In genomic region chr13:55508531-55508930, GRCm38 (mm10) we compare ENCODE assay signal across 26 mouse cellular contexts. TPM values are rescaled to one million over a fixed set of nuclear protein-coding genes. Genes with fewer than 3 reads are reported as not detected.
DNase-seq lines count a peak whose midpoint lies in the region; ATAC-seq and TF ChIP-seq lines count a peak whose summit lies in the region.
"Had no signal": no experiment of that assay in that cellular context is flagged by ENCODE, and none has a peak within 500 bp of the region (broad histone marks: within the 10 kb centered on the region; RNA-seq: fewer than 3 reads in every experiment).

No protein-coding gene starts in this region.

- no peak for DNase-seq in forebrain, embryonic 10.5 days (ENCODE audit: extremely low spot score, low spot score)
- DNase-seq in forebrain, embryonic 14.5 days (ENCODE audit: low spot score) = no peak
- peak; percentile 91 for DNase-seq in heart, adult 11 months
- DNase-seq in heart, postnatal 14 days = no peak
- DNase-seq in stomach, postnatal 0 days (ENCODE audit: low spot score) = no peak
- no peak for DNase-seq in adrenal gland, postnatal 36 days
- DNase-seq: adrenal gland, adult 8-10 months; cerebellum, adult 11-12 months; cerebellum, adult 8-10 months; cerebellum, postnatal 36 days; gastrocnemius, postnatal 14 days; heart, adult 2 months; heart, postnatal 4 days; kidney, adult 18-20 months had no signal

- peaks cover 39% of the 10 kb centered on the region for H3K4me1 ChIP-seq in forebrain, embryonic 10.5 days
- peaks cover 25% of the 10 kb centered on the region for H3K4me1 ChIP-seq in forebrain, embryonic 14.5 days (ENCODE audit: control insufficient read depth, insufficient read depth, low read length)
- peaks cover 90% of the 10 kb centered on the region for H3K4me1 ChIP-seq in megakaryocyte, embryonic 14.5 days
- peaks cover 14% of the 10 kb centered on the region for H3K4me1 ChIP-seq in stomach, postnatal 0 days (replicated peaks; ENCODE audit: control insufficient read depth, insufficient read depth)

- H3K27me3 ChIP-seq in forebrain, embryonic 10.5 days (ENCODE audit: poor library complexity, severe bottlenecking) = no peaks in the 10 kb centered on the region
- no peaks in the 10 kb centered on the region for H3K27me3 ChIP-seq in forebrain, embryonic 14.5 days (replicated peaks; ENCODE audit: control insufficient read depth, insufficient read depth, low read length)
- no peaks in the 10 kb centered on the region for H3K27me3 ChIP-seq in megakaryocyte, embryonic 14.5 days (replicated peaks)
- H3K27me3 ChIP-seq in stomach, postnatal 0 days (ENCODE audit: control insufficient read depth, insufficient read depth, low read length) = no peaks in the 10 kb centered on the region
- H3K27me3 ChIP-seq: embryonic facial prominence, embryonic 13.5 days had no signal

- WGBS in forebrain, embryonic 10.5 days = 89% methylated on average over 10 of the region's 10 CpGs
- 92% methylated on average over 10 of the region's 10 CpGs for WGBS in forebrain, embryonic 14.5 days
- WGBS in stomach, postnatal 0 days = 86% methylated on average over 10 of the region's 10 CpGs

- no peak for TF ChIP-seq CTCF in stomach, postnatal 0 days (IDR thresholded peaks at IDR 0.05; ENCODE audit: low read depth)

- no peaks in the 10 kb centered on the region for H3K9me3 ChIP-seq in forebrain, embryonic 10.5 days
- no peaks in the 10 kb centered on the region for H3K9me3 ChIP-seq in forebrain, embryonic 14.5 days (replicated peaks; ENCODE audit: control insufficient read depth, low read length)
- no peaks in the 10 kb centered on the region for H3K9me3 ChIP-seq in megakaryocyte, embryonic 14.5 days
- H3K9me3 ChIP-seq in stomach, postnatal 0 days (ENCODE audit: control insufficient read depth, low read length) = no peaks in the 10 kb centered on the region
- H3K9me3 ChIP-seq: embryonic facial prominence, embryonic 10.5 days; embryonic facial prominence, embryonic 13.5 days; heart, embryonic 10.5 days had no signal

- ATAC-seq in forebrain, embryonic 14.5 days = no peak
- no peak for ATAC-seq in megakaryocyte, adult 5-6 weeks (ENCODE audit: poor library complexity, severe bottlenecking)
- no peak for ATAC-seq in stomach, postnatal 0 days (ENCODE audit: low FRiP score, low TSS enrichment)
- ATAC-seq: activated CD4-positive, CD25-positive, alpha-beta regulatory T cell, adult 4 months; forebrain, embryonic 16.5 days; inflammation-experienced regulatory T-cells, adult 6 months; intestine, embryonic 16.5 days had no signal

- TF ChIP-seq EP300 in stomach, postnatal 0 days (optimal IDR thresholded peaks at IDR 0.05) = no peak

- intact Hi-C loops in heart, postnatal 14 days (cut with DNase I) = no loop called here

- H3K4me2 ChIP-seq in forebrain, embryonic 14.5 days (ENCODE audit: low read length) = no peak overlapping the region
- no peak overlapping the region for H3K4me2 ChIP-seq in stomach, postnatal 0 days (replicated peaks; ENCODE audit: low read depth)
- H3K4me2 ChIP-seq: embryonic facial prominence, embryonic 13.5 days; hindbrain, embryonic 14.5 days had no signal

- H3K36me3 ChIP-seq in forebrain, embryonic 10.5 days (replicated peaks) = peaks cover 75% of the 10 kb centered on the region
- peaks cover 59% of the 10 kb centered on the region for H3K36me3 ChIP-seq in forebrain, embryonic 14.5 days (ENCODE audit: control insufficient read depth, insufficient read depth, low read length)
- H3K36me3 ChIP-seq in megakaryocyte, embryonic 14.5 days (replicated peaks; ENCODE audit: low read length) = peaks cover 89% of the 10 kb centered on the region
- H3K36me3 ChIP-seq in stomach, postnatal 0 days (ENCODE audit: control insufficient read depth, insufficient read depth, low read length) = peaks cover 38% of the 10 kb centered on the region

- H3K9ac ChIP-seq in forebrain, embryonic 14.5 days (ENCODE audit: low read length) = no peak overlapping the region
- H3K9ac ChIP-seq in stomach, postnatal 0 days (ENCODE audit: low read length) = no peak overlapping the region
- H3K9ac ChIP-seq: embryonic facial prominence, embryonic 13.5 days; hindbrain, embryonic 14.5 days had no signal

- H3K4me3 ChIP-seq in forebrain, embryonic 10.5 days = no peak overlapping the region
- H3K4me3 ChIP-seq in forebrain, embryonic 14.5 days (ENCODE audit: low read depth, low read length) = no peak overlapping the region
- H3K4me3 ChIP-seq in megakaryocyte, embryonic 14.5 days (replicated peaks) = peak overlapping the region; percentile 50
- no peak overlapping the region for H3K4me3 ChIP-seq in stomach, postnatal 0 days (ENCODE audit: low read depth, low read length)
- H3K4me3 ChIP-seq: embryonic facial prominence, embryonic 10.5 days; embryonic facial prominence, embryonic 13.5 days; erythroblast, embryonic 14.5 days; heart, adult 2 months; heart, embryonic 10.5 days had no signal

- 0 out of 2 replicates have a peak overlapping the region, but pooled peaks have one; percentile 27 for H3K27ac ChIP-seq in forebrain, embryonic 10.5 days
- no peak overlapping the region for H3K27ac ChIP-seq in forebrain, embryonic 14.5 days (ENCODE audit: low read depth, low read length)
- 0 out of 2 replicates have a peak overlapping the region, but pooled peaks have one; percentile 13 for H3K27ac ChIP-seq in stomach, postnatal 0 days (replicated peaks)
- H3K27ac ChIP-seq: embryonic facial prominence, embryonic 10.5 days; embryonic facial prominence, embryonic 13.5 days; heart, adult 2 months; heart, embryonic 10.5 days; hindbrain, embryonic 14.5 days; hindbrain, postnatal 0 days had no signal

RNA-seq across cellular contexts. Expression of gene Pdlim7, which starts 4.9 kb away (rescaled TPM):
- 200 and 209 TPM in 2 replicates for polyA plus RNA-seq in forebrain, embryonic 10.5 days (2016; fragmentation: Nextera tagmentation; extraction: Ambion mirVana)
- 124 and 127 TPM in 2 replicates for polyA plus RNA-seq in forebrain, embryonic 14.5 days (2014; fragmentation: Nextera tagmentation; extraction: Ambion mirVana)
- 10 to 100 TPM; 52.3 to 56.6 TPM for total RNA-seq in heart, postnatal 14 days (2021)
- 681 and 731 TPM in 2 replicates for polyA plus RNA-seq in megakaryocyte, embryonic 14.5 days (2012; ENCODE audit: insufficient read depth, low replicate concordance)
- total RNA-seq in megakaryocyte, adult 5-6 weeks (2015) = 23.8 and 25.9 TPM in 2 replicates
- 9.4 and 12.4 TPM in 2 replicates for total RNA-seq in megakaryocyte, adult 5-6 weeks (2017)
- polyA plus RNA-seq in stomach, postnatal 0 days (2015; fragmentation: Nextera tagmentation; extraction: Ambion mirVana) = 174 and 193 TPM in 2 replicates
- 10 to 100 TPM; 15.2 to 23.9 TPM for total RNA-seq in adrenal gland, postnatal 36 days (2021)

RNA-seq across cellular contexts. Expression of gene Dok3, which starts 20.6 kb away (rescaled TPM):
- 3.3 and 4.2 TPM in 2 replicates for polyA plus RNA-seq in forebrain, embryonic 10.5 days (2016; fragmentation: Nextera tagmentation; extraction: Ambion mirVana)
- 1.4 and 2.9 TPM in 2 replicates for polyA plus RNA-seq in forebrain, embryonic 14.5 days (2014; fragmentation: Nextera tagmentation; extraction: Ambion mirVana)
- total RNA-seq in heart, postnatal 14 days (2021) = 1 to 10 TPM; 1.9 to 2.3 TPM
- 35.5 and 98.6 TPM in 2 replicates for polyA plus RNA-seq in megakaryocyte, embryonic 14.5 days (2012; ENCODE audit: insufficient read depth, low replicate concordance)
- total RNA-seq in megakaryocyte, adult 5-6 weeks (2015) = 73.6 and 80.6 TPM in 2 replicates
- total RNA-seq in megakaryocyte, adult 5-6 weeks (2017) = 81.2 and 88.6 TPM in 2 replicates
- 1.0 and 1.3 TPM in 2 replicates for polyA plus RNA-seq in stomach, postnatal 0 days (2015; fragmentation: Nextera tagmentation; extraction: Ambion mirVana)
- 1 to 10 TPM; 2.3 to 4.6 TPM for total RNA-seq in adrenal gland, postnatal 36 days (2021)

RNA-seq across cellular contexts. Expression of gene Dbn1, which starts 20.6 kb away (rescaled TPM):
- 346 and 355 TPM in 2 replicates for polyA plus RNA-seq in forebrain, embryonic 10.5 days (2016; fragmentation: Nextera tagmentation; extraction: Ambion mirVana)
- 396 and 523 TPM in 2 replicates for polyA plus RNA-seq in forebrain, embryonic 14.5 days (2014; fragmentation: Nextera tagmentation; extraction: Ambion mirVana)
- 10 to 100 TPM; 27.0 to 27.3 TPM for total RNA-seq in heart, postnatal 14 days (2021)
- 1.8 and 5.0 TPM in 2 replicates for polyA plus RNA-seq in megakaryocyte, embryonic 14.5 days (2012; ENCODE audit: insufficient read depth, low replicate concordance)
- 0.18 TPM in 1 of 2 replicates, not detected in the other for total RNA-seq in megakaryocyte, adult 5-6 weeks (2015)
- 0.57 and 2.9 TPM in 2 replicates for total RNA-seq in megakaryocyte, adult 5-6 weeks (2017)
- 39.3 and 40.4 TPM in 2 replicates for polyA plus RNA-seq in stomach, postnatal 0 days (2015; fragmentation: Nextera tagmentation; extraction: Ambion mirVana)
- total RNA-seq in adrenal gland, postnatal 36 days (2021) = 10 to 100 TPM; 16.0 to 18.0 TPM

RNA-seq across cellular contexts. Expression of gene Ddx41, which starts 27.9 kb away (rescaled TPM):
- polyA plus RNA-seq in forebrain, embryonic 10.5 days (2016; fragmentation: Nextera tagmentation; extraction: Ambion mirVana) = 96.5 and 98.2 TPM in 2 replicates
- 72.0 and 75.7 TPM in 2 replicates for polyA plus RNA-seq in forebrain, embryonic 14.5 days (2014; fragmentation: Nextera tagmentation; extraction: Ambion mirVana)
- total RNA-seq in heart, postnatal 14 days (2021) = 10 to 100 TPM; 14.4 to 14.8 TPM
- 49.7 and 52.6 TPM in 2 replicates for polyA plus RNA-seq in megakaryocyte, embryonic 14.5 days (2012; ENCODE audit: insufficient read depth, low replicate concordance)
- total RNA-seq in megakaryocyte, adult 5-6 weeks (2015) = 16.2 and 20.9 TPM in 2 replicates
- total RNA-seq in megakaryocyte, adult 5-6 weeks (2017) = 41.4 and 56.6 TPM in 2 replicates
- 24.2 and 25.6 TPM in 2 replicates for polyA plus RNA-seq in stomach, postnatal 0 days (2015; fragmentation: Nextera tagmentation; extraction: Ambion mirVana)
- 10 to 100 TPM; 47.3 to 51.7 TPM for total RNA-seq in adrenal gland, postnatal 36 days (2021)

RNA-seq across cellular contexts. Expression of gene Prr7, which starts 44.5 kb away (rescaled TPM):
- polyA plus RNA-seq in forebrain, embryonic 10.5 days (2016; fragmentation: Nextera tagmentation; extraction: Ambion mirVana) = 0.75 and 0.88 TPM in 2 replicates
- 6.7 and 7.4 TPM in 2 replicates for polyA plus RNA-seq in forebrain, embryonic 14.5 days (2014; fragmentation: Nextera tagmentation; extraction: Ambion mirVana)
- 1 to 10 TPM in 1 of 2 experiments, under 1 TPM in 1; 0.81 to 1.6 TPM for total RNA-seq in heart, postnatal 14 days (2021)
- polyA plus RNA-seq in megakaryocyte, embryonic 14.5 days (2012; ENCODE audit: insufficient read depth, low replicate concordance) = 5.3 and 21.1 TPM in 2 replicates
- total RNA-seq in megakaryocyte, adult 5-6 weeks (2015) = 1.1 and 1.2 TPM in 2 replicates
- total RNA-seq in megakaryocyte, adult 5-6 weeks (2017) = 1.4 and 1.8 TPM in 2 replicates
- polyA plus RNA-seq in stomach, postnatal 0 days (2015; fragmentation: Nextera tagmentation; extraction: Ambion mirVana) = 0.13 and 0.28 TPM in 2 replicates
- total RNA-seq in adrenal gland, postnatal 36 days (2021) = 1 to 10 TPM; 1.9 to 3.3 TPM
- polyA plus RNA-seq: activated CD4-positive, CD25-positive, alpha-beta regulatory T cell, adult 4 months had no signal
